Mouse (Mus musculus) heart, adult 2 months (tissue): ENCODE measurements around the gene Rfxank.

Source experiments
- CTCF ChIP-seq: fragments of 200-600 bp; IDR thresholded peaks from 2 replicates; pipeline ENCODE4 v1.8.1; 2022; ENCODE audit warnings: antibody characterized with exemption, mild to moderate bottlenecking, moderate library complexity
- EP300 ChIP-seq: fragments of 200-500 bp; IDR thresholded peaks from 2 replicates; pipeline ENCODE4 v1.6.1; 2011; ENCODE audit warnings: low read depth, low read length, control low read depth; ENCODE audit not compliant: insufficient read depth
- POLR2A ChIP-seq: fragments of 200-500 bp; IDR thresholded peaks from 2 replicates; pipeline ENCODE4 v1.6.1; 2011; ENCODE audit warnings: mild to moderate bottlenecking, low read depth, low read length, control low read depth; ENCODE audit not compliant: insufficient read depth

DNA sequence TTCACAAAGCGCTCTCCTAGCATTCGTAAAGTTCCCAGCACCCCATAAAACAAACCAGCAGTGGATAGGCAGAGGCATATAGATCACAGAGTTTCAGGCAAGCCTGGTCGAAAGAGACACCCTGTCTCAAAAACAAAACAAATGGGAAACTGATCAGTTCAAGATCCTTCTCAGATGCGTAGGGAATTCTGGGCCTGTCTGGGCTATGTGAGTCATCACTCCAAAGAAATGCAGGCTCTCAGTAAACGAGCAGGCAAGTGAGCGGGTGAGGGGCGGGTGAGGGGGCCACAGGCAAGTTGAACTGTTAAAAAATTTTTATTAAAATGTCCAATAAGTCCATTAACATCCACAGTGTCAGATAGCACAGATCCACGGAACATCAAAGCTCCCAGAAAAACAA is 46.2 kb downstream of the Rfxank start:
- TF ChIP-seq CTCF (no peak), EP300 (no peak), POLR2A (no peak)
